Mouse (Mus musculus) skeletal muscle tissue, adult 2 months (tissue): ENCODE results near the gene Morc1.

Source experiments
- DNase-seq: peaks from one replicate; pipeline ENCODE4 v3.0.0-alpha.2; 2012; ENCODE audit warnings: low read depth, low spot score

The Morc1 gene

GRCm38 (mm10) chr16:48474896-48475802 lies 44.1 kb downstream of the Morc1 start:
- DNase-seq, result no peak

- DNase-seq, result no peak
These were observed 48.3 kb downstream of the Morc1 start for GRCm38 (mm10) chr16:48479266-48479848.

DNA sequence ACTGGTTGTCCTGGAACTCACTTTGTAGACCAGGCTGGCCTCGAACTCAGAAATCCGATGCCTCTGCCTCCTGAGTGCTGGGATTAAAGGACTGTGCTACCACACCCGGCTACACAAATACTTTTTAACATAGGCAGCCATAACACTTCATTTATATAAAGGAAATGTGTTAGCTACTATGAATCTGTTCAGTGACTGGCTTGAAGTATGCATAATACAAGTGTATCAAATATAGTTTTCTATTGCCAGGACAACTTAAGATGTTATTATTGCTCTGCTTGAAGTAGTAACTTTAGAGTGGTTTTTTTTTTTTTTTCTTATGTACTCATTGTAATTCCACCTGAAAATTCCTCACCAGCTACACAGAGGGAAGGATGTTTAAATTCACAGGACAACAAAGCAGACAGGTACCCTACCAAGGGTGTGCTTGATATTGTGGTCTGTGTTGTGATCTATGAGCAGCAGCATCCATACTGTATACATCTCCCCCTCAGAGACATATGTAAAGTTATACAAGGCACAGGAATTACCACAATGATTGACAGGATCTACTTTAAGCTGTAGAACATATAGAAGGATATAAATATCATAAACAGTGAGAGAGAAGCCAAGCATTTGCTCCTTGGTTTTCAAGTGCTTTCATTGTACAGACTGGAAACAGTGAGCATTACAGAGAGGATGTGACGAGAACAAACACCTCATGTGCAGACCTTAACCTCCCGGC lies 85.9 kb downstream of the Morc1 start:
- no peak for DNase-seq

- no peak for DNase-seq
These were observed 88.5 kb downstream of the Morc1 start for GRCm38 (mm10) chr16:48519569-48519968.

- DNase-seq, result no peak
These were observed 106.1 kb downstream of the Morc1 start for GRCm38 (mm10) chr16:48537108-48537507.

DNA sequence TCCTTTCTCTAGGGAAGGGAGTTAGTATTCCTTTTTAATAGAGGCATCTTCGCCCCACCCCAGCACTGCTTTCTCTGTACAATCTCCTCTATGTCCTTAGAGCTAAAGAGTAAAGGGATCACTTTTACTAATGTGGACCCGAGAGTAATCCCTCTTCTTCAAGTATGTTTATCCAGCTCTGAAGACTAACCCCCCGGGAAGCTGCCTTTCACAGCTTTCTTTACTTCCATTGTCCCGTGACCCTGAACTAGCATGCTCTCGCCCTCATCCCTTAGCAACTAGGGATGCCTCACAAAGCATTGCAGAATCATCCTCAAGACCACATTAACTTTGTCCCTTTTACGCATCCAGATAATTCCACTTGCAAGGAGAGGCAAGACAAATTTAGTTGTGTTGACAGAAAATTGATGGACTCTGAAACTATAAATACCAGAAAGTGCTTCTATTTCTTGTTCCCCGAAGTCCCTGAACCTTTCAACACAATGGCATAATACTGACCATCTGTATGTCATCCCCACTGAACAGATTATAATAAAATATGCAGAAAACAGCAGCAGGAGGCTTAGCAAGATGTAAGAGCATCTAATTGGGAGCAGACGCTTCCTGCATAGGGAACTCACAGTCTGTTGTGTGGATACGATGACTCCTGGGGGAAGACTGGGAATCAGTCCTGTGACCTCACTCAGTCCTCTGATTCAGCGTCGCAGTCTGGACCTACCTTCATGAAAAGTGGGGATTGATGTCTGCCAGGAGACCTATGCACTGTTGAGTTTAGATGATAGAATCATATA lies 131.4 kb downstream of the Morc1 start:
- no peak for DNase-seq

DNA sequence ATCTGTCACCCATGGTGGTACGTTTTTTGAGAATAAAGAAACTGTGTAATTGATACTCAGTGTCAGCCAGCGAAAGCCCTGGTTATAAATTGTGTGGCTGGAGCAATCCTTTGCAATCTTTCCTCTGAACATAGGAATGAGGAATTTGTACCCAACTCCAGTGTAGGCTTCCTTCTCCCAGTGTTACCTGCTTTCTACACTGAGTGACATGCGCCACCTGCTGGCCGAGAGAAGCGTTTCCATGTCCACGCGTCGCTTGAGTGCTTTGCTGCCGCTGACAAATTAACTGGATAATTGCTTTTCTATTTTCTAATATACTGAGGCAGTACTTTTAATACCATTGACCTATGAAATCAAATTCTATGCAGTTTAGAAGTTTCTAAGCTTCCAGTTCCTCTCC lies 139.3 kb downstream of the Morc1 start:
- peak; percentile 6 for DNase-seq

DNA sequence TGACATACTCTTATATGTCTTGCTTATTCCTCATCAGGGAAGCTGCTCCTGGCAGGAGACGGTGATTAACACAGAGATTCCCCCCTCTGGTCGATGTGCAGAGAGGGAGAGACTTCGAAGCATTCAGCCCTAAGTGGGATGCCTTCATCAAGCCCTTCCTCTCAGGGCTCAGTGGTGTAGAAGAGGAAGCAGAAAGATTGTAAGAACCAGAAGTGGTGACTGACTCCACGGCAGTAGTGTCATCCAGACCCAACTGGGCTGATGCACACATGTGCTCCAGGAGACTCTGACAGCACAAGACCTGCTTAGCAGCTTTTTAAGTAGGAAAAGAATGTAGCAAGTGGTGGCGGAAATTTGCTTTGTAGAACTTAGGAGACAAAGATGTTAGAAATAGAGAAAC lies 143.0 kb downstream of the Morc1 start:
- DNase-seq, result no peak

- DNase-seq, result no peak
These were observed 143.5 kb downstream of the Morc1 start for GRCm38 (mm10) chr16:48574499-48574898.

DNA sequence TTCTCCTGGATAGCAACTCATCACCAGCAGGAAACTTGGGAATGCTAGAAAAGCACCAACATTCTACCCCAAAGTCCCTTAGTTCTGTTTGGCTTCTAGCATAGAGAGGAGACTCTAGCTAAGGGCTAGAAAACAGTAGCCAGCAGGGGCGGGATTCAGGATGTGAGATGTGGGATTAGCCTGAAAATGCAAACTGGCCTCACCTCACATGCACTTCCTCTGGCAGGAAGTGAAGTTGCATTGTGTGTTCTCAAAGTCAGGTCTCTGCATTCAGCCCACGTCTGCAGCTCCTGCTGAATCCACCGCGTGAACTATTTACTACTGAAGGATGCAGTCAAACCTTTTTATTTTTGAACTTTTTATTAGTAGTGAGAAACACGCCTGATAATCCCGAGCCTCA lies 154.3 kb downstream of the Morc1 start:
- no peak for DNase-seq

- DNase-seq, result no peak
These were observed 163.4 kb downstream of the Morc1 start for GRCm38 (mm10) chr16:48594457-48594856.

DNA sequence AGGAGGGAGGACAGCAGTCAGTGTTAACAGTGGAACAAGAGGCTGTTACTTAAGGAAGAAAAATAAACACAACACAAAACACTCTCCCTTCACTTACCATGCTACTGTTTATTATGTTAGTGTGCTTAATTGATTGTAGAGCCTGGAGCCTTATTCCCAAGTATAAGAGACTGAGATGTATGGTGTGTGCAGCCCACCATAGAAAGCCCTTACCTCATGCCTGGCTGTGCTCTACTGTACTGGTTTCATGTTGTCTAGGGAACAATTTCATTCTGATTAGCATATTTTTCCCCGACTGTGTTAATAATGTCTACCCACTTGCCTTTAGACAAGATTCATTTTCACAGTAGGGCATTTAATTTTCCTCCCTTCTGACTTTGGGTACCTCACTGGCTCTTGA lies 164.2 kb downstream of the Morc1 start:
- DNase-seq, result no peak

GRCm38 (mm10) chr16:48603735-48604211 lies 172.7 kb downstream of the Morc1 start:
- no peak for DNase-seq

GRCm38 (mm10) chr16:48606476-48607038 lies 175.5 kb downstream of the Morc1 start:
- DNase-seq, result no peak

GRCm38 (mm10) chr16:48608224-48608623 lies 177.2 kb downstream of the Morc1 start:
- DNase-seq, result no peak

DNA sequence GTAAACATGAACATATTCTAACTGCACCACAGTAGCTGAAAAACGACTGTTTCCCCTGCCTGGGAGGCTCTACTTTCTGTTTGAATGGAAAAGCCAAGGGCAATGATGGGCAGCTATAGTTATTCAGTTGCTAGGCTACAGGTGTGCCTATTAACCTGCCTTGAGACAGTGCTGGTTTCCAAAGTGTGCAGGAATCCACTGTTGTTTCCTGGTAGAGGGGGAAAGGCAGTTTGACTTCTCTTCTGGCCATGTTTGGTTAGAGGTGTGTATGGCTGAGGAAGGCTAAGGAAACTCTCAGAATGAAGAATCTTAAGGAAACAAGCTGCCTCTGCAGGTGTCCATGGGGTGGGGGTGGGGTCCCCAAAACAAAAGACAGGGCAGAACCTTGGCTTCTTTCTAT lies 179.8 kb downstream of the Morc1 start:
- DNase-seq, result no peak

DNA sequence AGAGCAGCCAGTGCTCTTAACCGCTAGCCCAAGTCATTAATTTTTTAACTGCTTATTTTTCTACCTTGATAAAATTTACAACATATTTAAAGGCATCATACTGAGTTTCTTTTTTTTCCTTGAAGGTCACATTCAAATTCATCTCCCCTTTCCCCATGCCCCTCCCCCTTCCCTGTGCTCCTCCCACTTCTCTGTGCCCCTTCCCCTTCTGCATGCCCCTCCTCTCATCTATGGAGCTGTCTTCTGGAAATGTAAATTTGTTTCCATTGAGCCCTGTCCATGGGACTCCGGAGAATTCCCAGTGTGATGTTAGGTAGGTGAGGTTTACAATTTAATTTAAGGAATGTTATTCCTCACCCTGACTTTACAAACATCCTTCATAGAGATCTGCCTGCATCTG lies 180.4 kb downstream of the Morc1 start:
- no peak for DNase-seq

DNA sequence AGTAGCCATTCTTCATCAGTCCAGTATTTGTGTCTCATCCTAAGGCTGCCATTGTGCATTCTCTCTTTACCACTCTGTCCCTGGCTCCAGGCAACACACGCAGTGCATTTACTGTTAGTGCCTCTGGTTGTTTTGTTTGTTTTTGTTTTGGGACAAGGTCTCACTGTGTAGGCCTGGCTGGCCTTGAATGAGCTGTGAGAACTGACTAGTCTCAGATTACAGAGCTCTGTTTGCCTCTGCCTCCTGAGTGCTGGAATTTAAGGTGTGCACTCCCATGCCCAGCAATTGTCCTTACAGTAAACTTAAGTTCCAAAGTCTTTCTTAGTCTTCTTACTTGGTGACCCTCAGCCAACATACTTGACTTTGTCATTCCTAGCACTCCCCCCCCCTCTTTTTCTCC lies 182.7 kb downstream of the Morc1 start:
- no peak for DNase-seq

GRCm38 (mm10) chr16:48620510-48620909 lies 189.5 kb downstream of the Morc1 start:
- DNase-seq, result no peak

GRCm38 (mm10) chr16:48621019-48621418 lies 190.0 kb downstream of the Morc1 start:
- no peak for DNase-seq

GRCm38 (mm10) chr16:48623447-48623846 lies 192.4 kb downstream of the Morc1 start:
- DNase-seq, result no peak
